Mouse (Mus musculus): ENCODE measurements at regions not wholly inside any gene's neighbourhood (a gene's known extent, or its start where the extent isn't known, plus 50 kb on each side); places are given as distances from the start of the nearest gene placed in this dataset.

DNA sequence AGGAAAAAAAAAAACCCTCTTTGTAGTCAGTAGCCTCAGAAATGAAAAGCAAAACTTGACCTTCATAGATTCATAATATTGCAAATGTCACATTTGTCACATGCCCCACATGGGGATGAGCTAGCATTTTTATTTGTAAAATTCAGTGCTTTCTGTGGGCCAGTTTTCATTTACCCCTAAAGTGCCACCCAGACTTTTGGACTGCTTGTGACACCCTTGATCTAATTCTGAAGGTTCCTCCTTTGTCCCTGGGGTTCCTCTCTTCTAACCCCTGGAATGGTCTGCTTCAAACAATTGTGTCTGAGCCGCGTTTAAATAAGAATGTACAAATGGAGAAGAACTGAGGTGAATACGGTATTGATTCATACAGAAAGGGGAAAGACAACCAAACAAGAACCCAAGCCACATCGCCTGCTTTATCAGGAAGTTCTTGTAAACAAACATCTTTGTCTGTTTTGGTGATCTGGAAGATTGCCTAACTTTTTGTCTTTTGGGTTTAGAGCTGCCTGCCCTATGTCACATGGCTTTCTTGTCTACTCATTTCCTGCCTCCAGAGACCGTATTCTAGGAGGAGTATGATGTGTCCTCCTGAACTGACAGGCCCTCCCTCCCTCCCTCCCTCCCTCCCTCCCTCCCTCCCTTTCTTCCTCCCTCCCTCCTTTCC lies 203.1 kb upstream of the Gm9833 start:
- peak; percentile 25 for DNase-seq

DNA sequence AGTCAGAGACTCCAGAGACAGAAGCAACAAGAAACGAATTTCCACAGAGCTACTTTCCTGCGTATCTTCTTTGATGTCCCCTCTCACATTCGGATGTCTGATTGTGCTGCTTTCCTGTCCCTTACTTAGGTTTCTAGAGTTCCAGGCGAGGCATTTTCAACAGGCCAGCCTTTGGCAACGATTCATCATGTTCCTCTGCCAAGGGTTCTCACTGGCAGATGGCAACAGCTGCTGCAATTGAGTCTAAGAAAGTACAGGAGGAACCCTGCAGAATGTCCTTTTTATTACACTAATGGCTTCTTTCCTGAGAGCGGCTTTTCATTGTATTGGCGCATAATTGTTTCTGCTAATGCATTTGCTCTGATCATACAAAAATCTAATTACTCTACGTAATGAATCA lies 202.3 kb upstream of the Gm9833 start:
- DNase-seq, result peak; percentile 63

DNA sequence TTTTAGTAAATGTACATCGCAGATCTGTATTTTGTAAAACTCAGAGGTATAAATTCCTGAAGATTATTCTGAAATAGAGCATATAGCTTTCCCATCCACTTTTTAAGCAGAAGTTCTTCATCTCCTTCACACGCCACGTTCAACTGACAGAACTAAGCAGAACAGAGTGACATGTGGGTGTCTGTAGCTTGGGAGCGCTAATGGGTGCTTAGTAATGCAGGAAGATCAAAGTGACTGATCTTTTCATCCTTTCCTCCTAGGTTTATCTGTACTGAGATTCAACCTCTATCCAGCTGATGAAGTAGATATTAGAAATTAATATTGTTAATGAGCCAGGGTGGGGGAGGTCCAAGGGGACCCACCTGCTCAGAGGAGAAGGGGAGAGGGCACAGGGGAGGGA lies 201.8 kb upstream of the Gm9833 start:
- DNase-seq, result no peak

DNA sequence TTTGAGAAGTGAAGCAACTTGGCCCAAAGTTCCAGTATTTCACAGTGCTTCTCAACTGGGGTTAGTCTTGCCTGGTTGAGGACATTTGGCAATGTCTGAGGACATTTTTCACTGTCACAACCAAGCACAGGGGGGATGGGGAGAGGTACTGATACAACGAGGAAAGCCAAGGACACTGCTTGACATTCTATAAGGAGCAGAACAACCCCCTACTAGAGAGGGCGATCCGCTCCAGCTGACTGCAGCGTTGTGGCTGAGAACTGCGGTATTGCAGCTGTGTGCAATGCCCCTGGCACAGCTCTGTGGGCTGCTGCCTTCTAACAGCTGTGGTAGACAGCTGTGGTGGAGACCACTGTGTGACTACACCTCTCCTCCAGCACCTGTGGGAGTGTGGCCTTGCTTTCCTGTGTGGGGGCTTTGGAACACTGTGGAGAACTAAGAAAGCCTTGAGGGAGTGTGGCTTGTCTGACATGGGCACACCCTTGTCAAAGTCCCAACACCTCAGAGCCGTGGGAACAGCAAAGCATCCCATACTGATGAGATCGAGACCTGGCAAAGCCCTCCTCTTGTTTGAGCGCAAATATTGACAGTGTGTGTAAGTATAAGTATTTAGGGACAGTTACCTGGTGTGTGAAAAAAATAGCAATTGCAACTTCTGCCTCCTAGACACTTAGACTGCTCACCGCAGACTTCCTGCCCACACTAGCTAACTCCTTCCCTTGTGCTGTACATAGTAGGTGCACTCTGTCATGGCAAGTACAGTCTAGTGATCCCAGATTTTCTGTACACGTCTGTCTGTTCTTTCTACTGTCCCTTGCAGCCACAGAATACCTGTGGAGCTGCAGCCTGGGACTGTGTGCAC lies 200.9 kb upstream of the Gm9833 start:
- DNase-seq, result peak; percentile 58

DNA sequence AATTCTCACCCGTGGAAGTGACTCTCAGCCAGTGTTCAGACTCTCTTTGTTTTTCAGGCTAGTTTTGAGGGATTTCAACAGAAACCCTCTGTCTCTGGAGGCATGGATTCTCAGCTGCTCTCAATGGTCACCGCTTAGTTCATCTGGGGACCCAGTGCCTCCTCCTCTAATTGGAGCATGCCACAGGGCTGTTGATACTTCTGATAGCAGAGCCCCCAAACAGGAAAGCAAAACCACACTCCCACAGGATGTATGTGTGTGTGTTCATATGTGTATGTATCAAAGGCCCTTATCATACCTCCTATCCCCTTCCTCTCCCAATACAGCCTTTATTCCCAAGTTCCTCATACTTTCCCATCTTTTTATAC lies 200.3 kb upstream of the Gm9833 start:
- DNase-seq, result no peak

DNA sequence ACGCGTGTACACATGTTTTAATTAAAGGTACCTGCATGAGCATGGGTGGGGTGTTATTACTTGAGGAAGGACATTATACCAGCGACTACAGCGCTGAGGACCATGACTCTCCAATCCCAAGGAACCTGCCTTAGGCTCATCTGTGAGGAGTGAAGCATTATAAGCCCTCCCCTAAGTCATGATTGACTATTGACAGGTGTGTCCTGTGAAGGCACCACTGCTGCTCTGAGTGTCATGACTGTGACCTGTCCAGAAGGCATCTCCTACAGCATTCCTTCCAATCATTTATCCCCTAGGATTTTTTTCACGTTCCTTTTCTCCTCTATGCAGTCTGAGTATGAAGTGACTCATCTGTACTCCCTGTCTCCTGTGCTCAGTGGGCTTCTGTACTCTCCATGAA lies 199.9 kb upstream of the Gm9833 start:
- no peak for DNase-seq

DNA sequence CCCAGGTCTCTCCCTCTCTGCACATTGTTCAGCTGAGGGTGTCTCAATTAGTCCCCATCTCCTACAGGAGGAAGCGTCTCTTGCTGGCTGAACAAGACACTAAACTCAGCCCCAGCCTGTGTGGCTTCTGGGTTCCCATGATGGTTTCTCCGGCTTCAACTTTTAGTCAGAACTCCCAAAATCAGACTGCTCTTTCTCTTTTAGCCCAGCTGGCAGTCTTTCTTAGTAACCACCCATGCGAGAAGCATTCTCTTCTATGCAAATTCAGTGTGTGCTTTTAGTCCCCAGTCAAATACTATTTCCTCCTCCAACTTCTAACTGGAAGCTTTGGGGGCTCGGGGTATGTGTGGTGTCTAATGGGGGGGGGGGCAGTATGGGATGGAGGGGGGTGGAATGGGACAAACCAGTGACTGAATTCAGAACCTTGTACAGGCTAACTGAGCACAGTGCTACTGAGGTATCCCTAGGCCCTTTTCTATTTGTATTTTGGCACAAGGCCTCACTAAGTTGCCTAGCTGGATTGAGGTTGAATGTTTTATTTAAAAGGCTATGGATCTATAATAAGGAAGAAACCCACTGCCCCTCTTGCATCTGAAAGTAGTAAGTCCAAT lies 194.9 kb upstream of the Gm9833 start:
- DNase-seq, result no peak

DNA sequence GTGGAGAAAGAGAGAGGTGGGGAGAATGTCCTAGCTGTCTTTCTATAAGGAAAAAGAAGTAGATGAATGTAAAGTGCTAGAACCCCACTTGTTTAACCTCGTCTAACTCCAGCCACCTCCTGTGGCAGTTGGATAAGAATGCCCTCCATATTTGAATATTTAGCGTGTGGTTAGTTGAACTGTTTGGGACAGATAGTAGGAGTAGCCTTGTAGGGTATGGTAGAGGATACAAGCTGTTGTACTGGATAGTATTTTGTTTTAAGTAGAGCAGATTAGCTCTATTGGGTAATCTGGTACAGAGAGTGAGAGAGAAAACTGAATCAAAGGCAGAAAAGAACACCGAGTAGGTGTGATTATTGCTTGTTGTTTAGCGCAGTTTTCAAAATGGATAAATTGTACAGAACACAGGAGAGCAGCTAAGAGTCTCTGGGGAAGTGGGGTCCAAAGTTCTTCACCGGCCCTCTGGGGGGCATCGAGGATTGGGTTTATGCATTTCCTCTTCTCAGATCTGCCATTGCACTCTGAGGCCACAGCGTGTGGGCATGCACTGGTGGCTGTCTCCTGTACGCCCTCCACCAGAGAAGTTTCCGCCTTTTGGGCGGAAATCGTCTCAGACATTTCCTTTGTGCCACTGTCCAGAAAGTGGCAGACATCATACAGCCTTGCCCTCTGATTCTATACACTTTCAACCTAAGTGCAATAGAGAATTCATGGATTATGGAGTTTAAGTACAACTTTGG lies 192.3 kb upstream of the Gm9833 start:
- no peak for DNase-seq

DNA sequence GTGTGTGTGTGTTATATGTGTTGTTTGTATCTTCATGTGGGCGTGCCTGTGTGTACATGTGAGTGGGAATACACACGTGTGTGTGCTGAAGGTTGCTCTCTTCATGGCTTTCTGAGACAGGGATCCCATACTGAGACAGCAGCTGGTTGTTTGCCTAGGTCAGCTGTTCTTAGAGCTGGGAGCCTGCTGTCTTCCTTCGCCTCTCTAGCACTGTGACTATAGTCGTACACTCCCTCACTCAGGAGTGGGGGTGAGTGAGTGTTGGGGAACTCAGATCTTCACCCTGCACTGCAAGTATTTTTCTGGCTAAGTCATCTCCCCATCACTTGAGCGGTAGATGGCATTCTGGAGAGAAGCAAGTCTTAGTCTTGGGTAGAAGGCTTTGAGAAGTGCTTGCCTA lies 191.6 kb upstream of the Gm9833 start:
- DNase-seq, result no peak

DNA sequence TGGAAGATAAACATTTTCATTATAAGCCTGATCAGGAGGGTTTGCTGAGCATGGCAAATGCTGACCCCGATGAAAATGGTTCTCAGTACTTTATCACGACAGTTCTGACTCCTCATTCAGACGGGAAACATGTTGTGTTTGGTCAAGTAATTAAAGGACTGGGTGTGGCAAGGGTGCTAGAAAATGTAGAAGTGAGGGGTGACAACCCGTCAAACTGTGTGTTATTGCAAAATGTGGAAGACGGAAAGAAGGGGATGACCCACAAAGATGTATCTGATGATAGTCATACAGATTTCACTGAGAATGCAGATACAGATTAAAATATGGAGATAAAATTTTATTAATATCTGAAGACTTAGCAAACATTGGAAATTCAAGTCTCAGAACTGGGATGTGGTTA lies 186.2 kb upstream of the Gm9833 start:
- DNase-seq, result no peak

DNA sequence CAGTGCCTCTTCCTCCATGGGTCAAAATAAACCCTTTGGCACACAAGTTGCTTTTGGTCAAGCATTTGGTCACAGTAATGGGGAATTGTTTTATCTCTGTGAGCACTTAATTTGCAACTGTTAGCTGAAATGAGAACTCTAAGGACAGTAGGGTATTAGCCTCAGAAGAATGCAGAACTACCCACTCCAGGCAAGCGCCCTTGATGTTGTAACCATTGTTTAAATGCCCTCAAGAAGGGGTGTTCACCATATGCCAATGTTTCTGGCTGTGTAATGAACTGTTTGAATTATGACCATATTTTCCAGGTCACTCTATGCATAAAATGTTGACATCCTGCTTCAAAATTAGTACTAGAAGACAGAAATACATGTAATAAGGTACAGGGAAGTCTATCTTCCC lies 174.6 kb upstream of the Gm9833 start:
- DNase-seq, result no peak

DNA sequence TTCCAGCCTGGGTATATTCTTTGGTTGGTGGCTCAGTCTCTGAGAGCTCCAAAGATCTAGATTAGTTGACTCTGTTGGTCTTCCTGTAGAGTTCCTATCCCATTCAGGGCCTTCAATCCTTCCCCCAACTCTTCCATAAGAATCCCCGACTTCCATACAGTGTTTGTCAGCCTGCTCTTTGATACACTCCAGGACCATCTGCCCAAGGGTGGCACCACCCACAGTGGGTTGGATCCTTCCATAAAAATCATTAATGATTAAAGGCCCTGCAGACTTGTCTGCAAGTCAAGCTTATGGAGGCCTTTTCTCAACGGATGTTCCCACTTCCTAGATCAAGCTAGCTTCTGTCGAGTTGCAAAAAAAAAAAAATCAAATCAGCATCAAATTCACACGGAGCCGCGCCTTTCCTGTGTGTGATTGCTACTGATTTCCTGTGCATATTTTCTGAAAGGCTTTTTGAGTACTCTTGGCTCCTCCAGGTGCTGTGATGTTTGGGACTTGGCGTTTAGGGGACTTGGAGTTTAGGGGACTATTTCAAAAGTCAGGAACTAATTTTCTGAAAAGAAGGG lies 171.3 kb upstream of the Gm9833 start:
- no peak for DNase-seq

DNA sequence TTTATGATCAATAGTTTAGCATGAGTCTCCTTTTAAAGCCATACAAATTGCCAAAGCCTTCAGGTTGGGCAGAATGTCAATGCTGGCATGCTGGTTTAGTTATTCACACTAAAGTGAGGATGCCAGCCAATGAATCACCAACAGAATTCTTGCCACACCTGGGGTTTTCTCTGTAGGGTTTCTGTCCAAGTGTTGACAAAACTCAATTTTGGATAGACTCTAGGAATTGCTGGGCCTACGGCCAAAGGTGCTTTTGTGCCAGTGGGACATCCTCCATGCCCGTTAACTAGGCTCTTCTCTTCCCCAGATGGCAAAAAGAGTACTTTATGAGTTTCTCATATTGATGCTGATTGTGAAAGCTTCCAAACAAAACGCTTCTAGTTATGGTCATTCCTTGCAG lies 167.6 kb upstream of the Gm9833 start:
- peak; percentile 23 for DNase-seq

DNA sequence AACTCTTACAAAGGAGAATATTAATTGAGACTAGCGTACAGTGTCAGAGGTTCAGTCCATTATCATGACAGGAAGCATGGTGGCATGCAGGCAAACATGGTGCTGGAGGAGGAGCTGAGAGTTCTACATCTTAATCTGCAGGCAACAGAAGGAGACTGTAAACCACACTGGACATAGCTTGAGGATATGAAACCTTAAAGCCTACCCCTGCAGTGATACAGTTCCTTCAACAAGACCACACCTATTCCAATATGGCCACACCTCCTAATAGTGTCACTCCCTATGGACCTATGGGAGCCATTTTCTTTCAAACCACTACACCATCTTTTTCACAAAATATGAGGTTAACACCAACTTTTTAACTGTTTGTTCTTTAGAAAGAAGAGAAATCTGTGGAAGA lies 166.2 kb upstream of the Gm9833 start:
- DNase-seq, result no peak

DNA sequence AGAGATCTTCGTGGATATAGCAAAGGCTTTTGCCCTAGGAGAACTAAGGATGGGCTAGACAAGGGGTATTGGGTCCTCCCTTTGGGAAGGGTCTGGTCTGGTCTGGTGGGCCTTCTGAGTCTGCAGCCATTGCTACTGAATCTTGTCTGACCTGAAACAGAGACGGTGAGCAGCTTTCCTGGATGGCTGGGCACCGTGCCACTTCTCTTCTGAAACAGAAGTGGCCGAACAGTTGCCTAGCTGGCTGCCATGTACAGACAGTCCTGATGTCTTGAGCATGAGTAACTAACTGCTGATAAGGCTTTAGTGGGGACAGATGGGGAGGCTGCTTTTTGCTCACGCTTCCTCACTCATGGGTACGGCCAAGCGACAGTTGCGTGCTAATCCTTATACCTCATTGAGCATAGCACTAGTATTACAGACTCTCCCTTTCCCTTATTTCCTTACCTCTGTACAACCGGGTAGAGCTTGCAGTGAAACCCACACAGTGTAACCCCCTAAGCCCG lies 165.3 kb upstream of the Gm9833 start:
- no peak for DNase-seq

DNA sequence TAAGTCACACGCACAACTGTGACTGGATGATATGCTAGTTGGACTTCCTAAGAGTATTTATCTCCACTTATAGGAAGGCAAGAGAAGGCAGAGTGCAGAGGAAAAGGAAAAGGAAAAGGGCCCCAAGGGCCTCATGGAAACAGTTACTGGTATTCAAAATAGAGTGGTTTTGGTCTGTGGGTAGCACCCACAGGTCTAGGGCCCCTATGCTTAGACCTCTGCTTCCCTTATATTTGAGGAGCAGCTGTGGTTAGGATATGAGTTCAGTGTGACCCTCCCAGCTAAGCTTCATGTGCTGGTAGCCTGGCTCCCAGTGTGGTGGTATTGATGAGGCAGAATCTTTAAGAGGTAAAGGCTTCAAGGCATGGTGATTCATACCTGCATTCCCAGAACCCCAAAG lies 163.3 kb upstream of the Gm9833 start:
- no peak for DNase-seq

DNA sequence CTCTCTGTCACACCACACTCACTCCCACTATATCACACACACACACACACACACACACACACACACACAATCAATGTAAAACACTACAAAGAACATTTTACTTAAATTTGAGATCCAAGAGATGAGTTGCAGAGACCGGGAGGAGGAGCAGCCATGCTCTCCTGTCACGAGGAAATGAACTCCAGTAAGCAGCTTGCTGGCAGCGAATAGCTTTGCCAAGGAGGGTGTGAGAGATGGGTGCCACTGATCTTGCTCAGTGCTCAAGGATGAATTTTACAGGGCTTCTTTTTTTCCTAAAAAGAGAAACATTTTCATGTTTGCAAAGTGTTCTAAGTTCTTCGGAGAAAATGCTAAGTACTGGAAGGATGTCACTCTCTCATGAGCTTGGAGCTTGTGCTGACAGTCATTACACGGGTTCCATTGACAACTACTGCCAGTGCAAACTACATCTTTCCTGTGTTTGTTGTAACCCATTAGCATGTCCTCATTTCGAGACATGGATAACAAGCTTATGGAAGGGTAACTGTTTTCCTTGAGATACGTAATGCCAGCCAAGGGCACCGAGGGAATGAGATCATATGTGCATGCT lies 151.0 kb upstream of the Gm9833 start:
- DNase-seq, result no peak

DNA sequence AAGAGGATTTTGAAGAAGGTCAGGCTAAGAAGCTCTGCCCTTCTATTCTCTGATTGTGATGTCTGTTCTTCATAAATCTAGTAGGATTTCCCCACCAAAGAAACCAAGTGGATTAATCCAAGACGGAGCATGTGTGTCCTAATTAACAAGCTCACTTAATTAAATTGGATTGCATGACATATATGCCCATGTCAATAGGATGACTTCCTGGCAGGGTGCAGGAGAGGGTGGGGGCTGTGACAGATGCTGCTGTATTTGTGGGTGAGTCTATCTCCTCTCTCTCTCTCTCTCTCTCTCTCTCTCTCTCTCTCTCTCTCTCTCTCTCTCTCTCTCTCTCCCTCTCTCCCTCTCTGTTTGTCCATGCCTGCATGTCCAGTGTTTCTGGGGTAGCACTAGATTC lies 149.3 kb upstream of the Gm9833 start:
- DNase-seq, result no peak

DNA sequence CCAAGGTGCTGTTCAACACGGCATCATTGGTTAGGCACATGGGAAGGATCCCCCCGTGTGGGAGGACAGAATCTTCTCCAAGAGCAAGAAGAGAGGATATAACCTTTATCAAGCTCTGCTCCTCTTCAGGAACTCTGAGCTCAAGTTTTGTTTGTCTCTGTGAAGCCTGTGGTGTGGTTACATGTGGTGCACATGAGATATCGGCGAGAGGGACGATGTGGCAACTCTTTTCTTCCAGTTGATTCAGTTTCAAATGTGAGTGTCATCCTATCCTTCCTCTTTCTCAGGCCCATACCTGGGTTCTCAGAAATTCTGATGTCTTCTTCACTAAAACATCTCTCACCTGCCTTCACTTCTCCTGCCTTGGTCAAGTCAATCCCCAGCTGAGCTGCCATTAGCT lies 145.3 kb upstream of the Gm9833 start:
- no peak for DNase-seq

DNA sequence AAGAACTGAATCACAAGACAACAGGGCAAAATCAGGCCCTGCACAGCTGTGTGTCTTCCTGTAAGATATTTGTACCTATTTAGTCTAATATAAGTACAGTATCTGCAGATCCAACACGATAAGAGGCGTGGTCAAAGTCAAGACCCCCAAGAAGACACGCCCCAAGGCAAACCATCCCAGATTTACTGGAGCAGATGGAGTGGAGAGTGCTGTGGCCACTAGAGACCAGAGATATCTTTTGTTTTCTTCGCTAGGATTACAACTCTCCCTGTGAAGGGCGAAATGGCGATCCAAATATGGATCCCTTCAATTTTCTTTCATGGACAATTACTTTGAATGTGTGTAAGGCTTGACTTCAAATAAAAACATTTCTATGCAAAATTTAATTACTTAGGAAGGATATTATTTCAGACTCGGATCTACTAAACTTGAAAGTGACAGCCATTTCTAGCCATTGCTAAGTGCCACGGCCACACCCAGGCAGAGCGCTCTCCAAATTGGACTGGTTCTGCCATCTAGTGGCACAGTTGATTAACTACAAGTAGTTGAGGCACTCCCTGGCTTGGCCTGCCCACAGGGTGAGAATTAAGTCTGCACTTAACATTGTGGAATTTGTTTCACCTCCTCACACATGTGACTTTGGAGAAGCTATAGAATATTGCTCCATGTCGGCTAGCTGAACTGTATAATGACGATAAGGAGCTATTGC lies 140.4 kb upstream of the Gm9833 start:
- DNase-seq, result peak; percentile 67

DNA sequence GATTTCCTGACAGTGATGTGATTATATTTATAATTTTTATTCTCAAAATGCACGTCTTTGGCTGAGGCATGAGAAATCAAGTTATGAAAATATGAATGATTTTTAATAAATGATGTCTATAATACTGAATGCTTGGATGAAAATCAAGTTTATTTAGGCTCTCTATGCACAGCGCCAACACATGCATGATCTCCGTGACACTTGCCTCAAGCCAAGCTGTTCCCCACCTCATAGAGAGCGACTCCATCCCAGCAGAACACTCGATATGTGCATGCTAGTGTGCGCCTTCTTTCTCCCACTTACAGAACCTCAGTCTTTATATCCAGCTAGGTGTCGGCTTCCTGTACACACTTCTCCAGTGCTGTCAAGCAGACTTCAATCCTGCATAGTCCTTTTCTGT lies 139.8 kb upstream of the Gm9833 start:
- no peak for DNase-seq
